Mouse (Mus musculus) small intestine, adult 2 months (tissue): ENCODE measurements around the gene Matn4.

Experiments used
- CTCF ChIP-seq: fragments of 200-500 bp; IDR thresholded peaks from 2 replicates; pipeline ENCODE4 v1.5.1; 2012; ENCODE audit warnings: low read depth, mild to moderate bottlenecking, control low read depth, inconsistent platforms, low read length, moderate library complexity, mixed read lengths; ENCODE audit not compliant: insufficient replicate concordance, insufficient read length; ENCODE audit errors: extremely low read depth
- POLR2A ChIP-seq: fragments of 200-500 bp; IDR thresholded peaks from 2 replicates; pipeline ENCODE4 v1.6.1; 2012; ENCODE audit warnings: low read depth, mild to moderate bottlenecking, control low read depth, inconsistent platforms, low read length, moderate library complexity

- TF ChIP-seq POLR2A (no peak), CTCF (no peak)
Observed at GRCm38 (mm10) chr2:164385927-164386763, 18.8 kb downstream of the Matn4 start.
